Mouse (Mus musculus): ENCODE results near the gene Nup37. TPM values are rescaled to one million over a fixed set of nuclear protein-coding genes. Genes with fewer than 3 reads are reported as not detected.

Gene Nup37
- polyA plus RNA-seq, 1 experiment from 2014 or later: 55.8 TPM

Other genes with a start within 250 kb of the Nup37 start
- gene Pmch, start 55.9 kb upstream of the Nup37 start, polyA plus RNA-seq (2015; fragmentation: Nextera tagmentation; extraction: Ambion mirVana): 0.35 TPM in 1 of 2 replicates, not detected in the other
- 6.4 and 7.7 TPM in 2 replicates for gene Parpbp, start 51 bp upstream of the Nup37 start, polyA plus RNA-seq (2015; fragmentation: Nextera tagmentation; extraction: Ambion mirVana)
- 54.8 and 55.9 TPM in 2 replicates for gene Washc3, start 54.1 kb downstream of the Nup37 start, polyA plus RNA-seq (2015; fragmentation: Nextera tagmentation; extraction: Ambion mirVana)
- 1.5 and 2.5 TPM in 2 replicates for gene Dram1, start 232.1 kb downstream of the Nup37 start, polyA plus RNA-seq (2015; fragmentation: Nextera tagmentation; extraction: Ambion mirVana)
- gene Gnptab, start 232.1 kb downstream of the Nup37 start, polyA plus RNA-seq (2015; fragmentation: Nextera tagmentation; extraction: Ambion mirVana): 8.6 and 9.1 TPM in 2 replicates

Data from limb, embryonic 15.5 days (tissue).